Mouse (Mus musculus): ENCODE data around the gene Ifit3. TPM values are rescaled to one million over a fixed set of nuclear protein-coding genes. Genes with fewer than 3 reads are reported as not detected.
"Not testable (repeated sequence)": the region's sequence is repeated elsewhere in the genome, so short reads cannot be mapped to it uniquely, and the experiment has no call there.

Ifit3 gene
- polyA plus RNA-seq, 1 experiment = 7.8 TPM

DNA sequence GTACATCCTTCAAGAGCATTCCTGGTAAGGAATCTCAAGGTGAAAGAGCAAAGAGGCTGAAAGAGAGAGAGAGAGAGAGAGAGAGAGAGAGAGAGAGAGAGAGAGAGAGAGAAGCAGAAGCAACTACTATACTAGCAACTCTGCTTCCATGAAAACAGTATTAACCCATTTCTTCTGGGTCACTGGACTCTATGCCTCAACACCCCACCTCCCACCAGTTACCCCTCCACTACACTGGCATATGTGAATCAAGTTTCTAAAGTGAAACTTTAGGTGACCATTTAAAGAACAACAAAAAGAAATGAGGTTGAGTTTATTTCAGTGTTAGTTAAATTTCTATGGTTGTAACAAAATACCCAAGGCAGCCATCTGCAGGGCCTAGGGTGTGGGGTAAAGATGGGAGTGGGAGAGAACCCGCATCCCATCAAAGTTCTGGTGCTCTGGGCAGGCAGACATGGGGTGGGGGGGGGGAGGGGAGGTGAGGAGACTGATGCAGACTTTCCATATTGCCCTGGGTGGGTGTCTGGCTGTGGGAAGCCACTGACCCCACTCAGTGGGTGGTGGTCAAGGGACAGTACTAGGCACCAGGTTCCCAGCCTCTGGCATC, 17.1 kb upstream of the Ifit3 start:
- Histone ChIP-seq H3K27ac (ENCODE audit: control insufficient read depth, insufficient read depth, low read length) (no peak overlapping the region), H3K4me1 (replicated peaks; ENCODE audit: control insufficient read depth, insufficient read depth, low read length) (peaks cover 5% of the 10 kb centered on the region), H3K36me3 (ENCODE audit: control insufficient read depth, insufficient read depth, low read length) (no peaks in the 10 kb centered on the region), H3K27me3 (ENCODE audit: control insufficient read depth, insufficient read depth, low read length) (no peaks in the 10 kb centered on the region), H3K4me3 (ENCODE audit: control insufficient read depth, insufficient read depth, low read length) (no peak overlapping the region)
- TF ChIP-seq CTCF (IDR thresholded peaks at IDR 0.05; ENCODE audit: borderline replicate concordance, control insufficient read depth, extremely low read depth, insufficient read depth, low read length, poor library complexity) (no peak), POLR2A (IDR thresholded peaks at IDR 0.05; ENCODE audit: control insufficient read depth, extremely low read depth, insufficient read depth, low read length, poor library complexity) (no peak)
- WGBS = 96% methylated on average over 1 of the region's 1 CpGs
- no peak for DNase-seq

DNA sequence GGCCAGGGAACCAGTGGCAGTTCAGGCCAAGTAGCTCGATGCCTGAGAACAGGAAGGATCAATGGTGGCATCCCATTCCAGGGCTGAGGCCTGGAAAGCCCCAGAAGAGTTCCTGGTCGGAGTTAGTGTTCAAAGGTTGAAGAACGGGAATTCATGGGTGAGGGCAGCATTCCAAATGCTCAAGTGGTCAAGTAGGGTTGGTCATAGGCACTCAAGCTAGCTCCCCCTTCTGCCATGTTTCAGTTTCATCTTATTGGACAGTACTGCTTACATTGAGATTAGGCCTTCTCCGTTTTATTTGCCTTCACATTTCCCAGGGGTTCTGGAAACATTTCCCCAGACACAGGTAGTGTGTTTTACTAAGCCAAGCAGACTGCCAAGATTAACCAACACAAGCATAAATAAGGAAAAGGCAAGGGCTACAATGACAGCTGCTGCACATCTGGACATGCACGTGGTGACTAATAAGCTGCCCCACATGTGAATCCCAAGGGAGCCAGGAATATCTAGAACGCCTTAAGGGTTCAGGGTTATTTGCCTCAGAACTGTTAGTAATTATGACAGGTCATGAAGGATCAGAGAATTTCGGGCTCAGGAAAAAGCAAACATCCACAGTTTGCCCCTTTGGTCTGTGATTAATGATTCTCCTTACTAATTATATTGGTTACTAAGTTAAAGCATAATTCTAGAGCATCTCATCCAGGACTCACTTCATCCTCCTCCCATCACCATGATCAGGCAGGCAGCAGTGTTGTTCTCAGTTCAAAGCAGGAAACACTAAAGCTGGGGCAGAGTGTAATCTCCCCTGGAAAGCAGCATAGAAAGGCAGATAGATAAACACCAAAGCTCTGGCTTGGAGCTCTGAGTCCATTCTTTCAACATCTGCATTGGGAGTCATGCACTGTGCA, 14.1 kb upstream of the Ifit3 start:
- H3K4me3 ChIP-seq (ENCODE audit: control insufficient read depth, insufficient read depth, low read length) = no peak overlapping the region

DNA sequence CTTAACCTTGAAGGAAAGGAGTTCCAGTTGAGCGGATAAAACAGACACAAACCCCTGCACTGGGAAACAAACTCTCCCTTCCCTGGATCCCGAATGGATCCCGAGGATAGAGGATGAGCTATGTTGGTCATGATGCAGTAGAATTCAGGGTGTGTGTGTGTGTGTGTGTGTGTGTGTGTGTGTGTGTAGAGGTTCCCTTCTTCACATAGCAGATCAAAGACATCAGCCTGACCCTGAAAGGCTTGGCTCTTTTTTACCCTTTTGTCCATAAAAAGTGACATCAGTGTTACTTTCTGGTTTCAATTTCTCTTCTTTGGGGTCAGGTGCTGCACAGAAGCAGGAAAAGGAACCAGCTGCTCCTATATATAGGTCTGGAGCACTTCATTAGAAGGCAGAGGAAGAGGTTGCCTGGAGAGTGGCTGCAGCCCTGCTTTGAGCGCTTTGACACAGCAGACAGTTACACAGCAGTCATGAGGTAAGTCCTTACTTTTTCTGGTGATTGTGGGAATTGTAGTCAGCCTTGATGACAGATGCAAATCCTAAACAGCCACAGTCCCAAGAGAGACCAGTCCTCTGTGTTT, 13.3 kb upstream of the Ifit3 start:
- peaks cover 19% of the 10 kb centered on the region for H3K36me3 ChIP-seq (ENCODE audit: control insufficient read depth, insufficient read depth, low read length)
- no peak overlapping the region for H3K4me3 ChIP-seq (ENCODE audit: control insufficient read depth, insufficient read depth, low read length)
- WGBS = 66% methylated on average over 4 of the region's 4 CpGs
- H3K27ac ChIP-seq (ENCODE audit: control insufficient read depth, insufficient read depth, low read length) = no peak overlapping the region; the same call in 1 of the 2 replicates
- TF ChIP-seq POLR2A (IDR thresholded peaks at IDR 0.05; ENCODE audit: control insufficient read depth, extremely low read depth, insufficient read depth, low read length, poor library complexity) (no peak), CTCF (IDR thresholded peaks at IDR 0.05; ENCODE audit: borderline replicate concordance, control insufficient read depth, extremely low read depth, insufficient read depth, low read length, poor library complexity) (no peak)
- H3K4me1 ChIP-seq (replicated peaks; ENCODE audit: control insufficient read depth, insufficient read depth, low read length) = peaks cover 5% of the 10 kb centered on the region; the same call in 1 of the 2 replicates
- H3K27me3 ChIP-seq (ENCODE audit: control insufficient read depth, insufficient read depth, low read length) = no peaks in the 10 kb centered on the region
- DNase-seq = no peak

More for the DNA sequence above, 14.1 kb upstream of the Ifit3 start:
- WGBS = 97% methylated on average over 7 of the region's 7 CpGs
- DNase-seq = no peak
- TF ChIP-seq CTCF (IDR thresholded peaks at IDR 0.05; ENCODE audit: borderline replicate concordance, control insufficient read depth, extremely low read depth, insufficient read depth, low read length, poor library complexity) (no peak), POLR2A (IDR thresholded peaks at IDR 0.05; ENCODE audit: control insufficient read depth, extremely low read depth, insufficient read depth, low read length, poor library complexity) (no peak)
- Histone ChIP-seq H3K4me1 (replicated peaks; ENCODE audit: control insufficient read depth, insufficient read depth, low read length) (peaks cover 5% of the 10 kb centered on the region; the same call in 1 of the 2 replicates), H3K36me3 (ENCODE audit: control insufficient read depth, insufficient read depth, low read length) (peaks cover 14% of the 10 kb centered on the region), H3K27ac (ENCODE audit: control insufficient read depth, insufficient read depth, low read length) (no peak overlapping the region), H3K27me3 (ENCODE audit: control insufficient read depth, insufficient read depth, low read length) (no peaks in the 10 kb centered on the region)

GRCm38 (mm10) chr19:34571080-34571479, 12.3 kb upstream of the Ifit3 start:
- Histone ChIP-seq H3K4me1 (replicated peaks; ENCODE audit: control insufficient read depth, insufficient read depth, low read length) (peaks cover 5% of the 10 kb centered on the region; the same call in 1 of the 2 replicates), H3K36me3 (ENCODE audit: control insufficient read depth, insufficient read depth, low read length) (peaks cover 23% of the 10 kb centered on the region), H3K27me3 (ENCODE audit: control insufficient read depth, insufficient read depth, low read length) (no peaks in the 10 kb centered on the region), H3K27ac (ENCODE audit: control insufficient read depth, insufficient read depth, low read length) (no peak overlapping the region; the same call in 1 of the 2 replicates), H3K4me3 (ENCODE audit: control insufficient read depth, insufficient read depth, low read length) (no peak overlapping the region)
- 95% methylated on average over 1 of the region's 1 CpGs for WGBS
- no peak for DNase-seq
- TF ChIP-seq POLR2A (IDR thresholded peaks at IDR 0.05; ENCODE audit: control insufficient read depth, extremely low read depth, insufficient read depth, low read length, poor library complexity) (no peak), CTCF (IDR thresholded peaks at IDR 0.05; ENCODE audit: borderline replicate concordance, control insufficient read depth, extremely low read depth, insufficient read depth, low read length, poor library complexity) (no peak)

DNA sequence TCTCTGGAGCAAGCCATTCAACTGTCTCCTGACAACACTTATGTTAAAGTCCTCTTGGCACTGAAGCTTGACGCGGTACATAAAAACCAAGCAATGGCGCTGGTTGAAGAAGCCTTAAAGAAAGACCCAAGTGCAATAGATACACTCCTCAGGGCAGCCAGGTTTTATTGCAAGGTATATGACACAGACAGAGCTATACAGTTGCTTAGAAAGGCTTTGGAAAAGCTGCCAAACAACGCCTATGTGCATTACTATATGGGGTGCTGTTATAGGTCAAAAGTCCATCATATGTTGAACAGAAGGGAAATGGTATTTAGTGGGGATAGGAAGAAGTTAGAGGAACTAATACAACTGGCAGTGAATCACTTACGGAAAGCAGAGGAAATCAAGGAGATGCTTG, 9.7 kb upstream of the Ifit3 start:
- Histone ChIP-seq H3K27me3 (ENCODE audit: control insufficient read depth, insufficient read depth, low read length) (no peaks in the 10 kb centered on the region), H3K27ac (ENCODE audit: control insufficient read depth, insufficient read depth, low read length) (no peak overlapping the region), H3K4me3 (ENCODE audit: control insufficient read depth, insufficient read depth, low read length) (no peak overlapping the region), H3K4me1 (replicated peaks; ENCODE audit: control insufficient read depth, insufficient read depth, low read length) (peaks cover 5% of the 10 kb centered on the region; the same call in 1 of the 2 replicates), H3K36me3 (ENCODE audit: control insufficient read depth, insufficient read depth, low read length) (peaks cover 23% of the 10 kb centered on the region)
- TF ChIP-seq CTCF (IDR thresholded peaks at IDR 0.05; ENCODE audit: borderline replicate concordance, control insufficient read depth, extremely low read depth, insufficient read depth, low read length, poor library complexity) = no peak
- TF ChIP-seq POLR2A (IDR thresholded peaks at IDR 0.05; ENCODE audit: control insufficient read depth, extremely low read depth, insufficient read depth, low read length, poor library complexity) = no peak
- 97% methylated on average over 5 of the region's 5 CpGs for WGBS
- DNase-seq = no peak

- H3K27ac ChIP-seq (ENCODE audit: control insufficient read depth, insufficient read depth, low read length) = no peak overlapping the region
- WGBS = 85% methylated on average over 1 of the region's 1 CpGs
These were observed 6.2 kb upstream of the Ifit3 start for GRCm38 (mm10) chr19:34577121-34577520.

DNA sequence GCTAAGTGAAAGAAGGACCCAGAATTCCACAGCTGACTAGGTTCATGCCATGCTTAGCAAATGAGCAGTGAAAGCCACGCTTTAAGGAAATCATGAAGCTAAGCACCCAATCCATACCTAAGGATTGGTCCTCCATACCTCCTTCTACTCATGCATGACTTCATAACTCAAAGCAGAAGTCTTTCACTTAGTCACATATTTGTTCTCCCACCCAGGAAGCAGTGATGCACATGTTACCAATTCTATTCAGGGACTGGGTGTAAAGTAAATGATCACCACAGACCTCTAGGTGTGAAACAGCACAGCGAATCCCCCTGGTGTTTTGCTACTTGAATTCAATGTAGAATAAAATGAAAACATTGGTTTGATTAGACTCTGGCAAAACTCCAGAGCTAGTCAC, 635 bp upstream of the Ifit3 start:
- DNase-seq; H3K27me3 ChIP-seq (ENCODE audit: control insufficient read depth, insufficient read depth, low read length); H3K4me1 ChIP-seq (replicated peaks; ENCODE audit: control insufficient read depth, insufficient read depth, low read length); H3K27ac ChIP-seq (ENCODE audit: control insufficient read depth, insufficient read depth, low read length); H3K36me3 ChIP-seq (ENCODE audit: control insufficient read depth, insufficient read depth, low read length); H3K4me3 ChIP-seq (ENCODE audit: control insufficient read depth, insufficient read depth, low read length): not testable (repeated sequence)
- WGBS = 87% methylated on average over 2 of the region's 2 CpGs

More at GRCm38 (mm10) chr19:34577121-34577520, 6.2 kb upstream of the Ifit3 start:
- H3K27me3 ChIP-seq (ENCODE audit: control insufficient read depth, insufficient read depth, low read length) = no peaks in the 10 kb centered on the region
- H3K36me3 ChIP-seq (ENCODE audit: control insufficient read depth, insufficient read depth, low read length) = peaks cover 23% of the 10 kb centered on the region
- no peak overlapping the region for H3K4me3 ChIP-seq (ENCODE audit: control insufficient read depth, insufficient read depth, low read length)
- no peak for DNase-seq
- H3K4me1 ChIP-seq (replicated peaks; ENCODE audit: control insufficient read depth, insufficient read depth, low read length) = no peaks in the 10 kb centered on the region
- TF ChIP-seq CTCF (IDR thresholded peaks at IDR 0.05; ENCODE audit: borderline replicate concordance, control insufficient read depth, extremely low read depth, insufficient read depth, low read length, poor library complexity) = no peak
- no peak for TF ChIP-seq POLR2A (IDR thresholded peaks at IDR 0.05; ENCODE audit: control insufficient read depth, extremely low read depth, insufficient read depth, low read length, poor library complexity)

GRCm38 (mm10) chr19:34585740-34586458, 2.6 kb downstream of the Ifit3 start:
- H3K4me1 ChIP-seq (replicated peaks; ENCODE audit: control insufficient read depth, insufficient read depth, low read length); H3K27me3 ChIP-seq (ENCODE audit: control insufficient read depth, insufficient read depth, low read length); H3K4me3 ChIP-seq (ENCODE audit: control insufficient read depth, insufficient read depth, low read length); H3K27ac ChIP-seq (ENCODE audit: control insufficient read depth, insufficient read depth, low read length); DNase-seq; H3K36me3 ChIP-seq (ENCODE audit: control insufficient read depth, insufficient read depth, low read length): not testable (repeated sequence)
- WGBS = 71% methylated on average over 5 of the region's 5 CpGs

Data from thymus, adult 2 months (tissue).